Mouse (Mus musculus) ovary, postnatal 10 days (tissue): ENCODE results near the gene Acd.
A peak's percentile ranks its signal among the peaks of the same experiment; 100 is the strongest.

Source experiments
- DNase-seq: peaks from one replicate; pipeline ENCODE4 v3.0.0; 2022; ENCODE audit warnings: low spot score

Acd gene

DNA sequence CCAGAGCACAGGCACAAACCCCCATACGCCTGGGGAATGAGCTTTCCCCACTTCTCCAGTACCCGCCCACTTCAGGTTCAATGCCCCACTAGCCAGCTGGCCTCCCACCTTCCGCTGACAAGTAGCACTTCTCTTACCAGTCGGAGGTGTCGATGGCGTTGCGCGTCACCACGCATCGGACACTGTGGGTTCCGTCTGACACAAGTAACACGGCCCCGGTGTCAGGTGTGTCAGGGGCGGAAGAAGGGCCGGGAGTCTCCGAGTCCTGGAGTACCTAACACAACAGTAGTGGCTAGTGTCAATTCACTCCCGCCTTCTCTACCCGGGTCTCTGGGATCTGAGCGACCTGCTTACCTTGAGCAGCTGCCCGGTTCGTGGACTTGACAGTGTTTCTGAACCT is 336 bp downstream of the Acd start:
- DNase-seq: no peak

GRCm38 (mm10) chr8:105699488-105700215 is 1.2 kb downstream of the Acd start:
- no peak for DNase-seq

DNA sequence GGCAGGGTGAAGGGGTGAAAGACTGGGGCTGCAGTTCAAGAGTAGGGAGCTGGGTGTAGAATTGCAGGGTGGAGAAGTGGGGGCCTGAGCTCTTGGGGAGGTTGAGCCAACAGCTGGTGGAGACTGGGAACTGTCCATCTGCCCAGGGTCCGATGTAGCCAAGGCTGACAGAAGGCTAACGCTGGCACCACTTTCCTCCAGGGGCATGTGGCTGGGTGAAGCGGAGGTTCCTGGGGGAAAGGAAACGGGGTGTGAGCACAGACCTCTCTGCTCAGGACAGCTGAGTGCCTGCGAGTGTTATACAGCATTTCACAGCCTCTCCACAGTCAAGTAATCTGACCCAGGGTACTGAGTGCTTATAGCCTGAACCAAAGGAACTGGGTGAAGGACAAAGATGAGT is 2.2 kb downstream of the Acd start:
- no peak for DNase-seq

DNA sequence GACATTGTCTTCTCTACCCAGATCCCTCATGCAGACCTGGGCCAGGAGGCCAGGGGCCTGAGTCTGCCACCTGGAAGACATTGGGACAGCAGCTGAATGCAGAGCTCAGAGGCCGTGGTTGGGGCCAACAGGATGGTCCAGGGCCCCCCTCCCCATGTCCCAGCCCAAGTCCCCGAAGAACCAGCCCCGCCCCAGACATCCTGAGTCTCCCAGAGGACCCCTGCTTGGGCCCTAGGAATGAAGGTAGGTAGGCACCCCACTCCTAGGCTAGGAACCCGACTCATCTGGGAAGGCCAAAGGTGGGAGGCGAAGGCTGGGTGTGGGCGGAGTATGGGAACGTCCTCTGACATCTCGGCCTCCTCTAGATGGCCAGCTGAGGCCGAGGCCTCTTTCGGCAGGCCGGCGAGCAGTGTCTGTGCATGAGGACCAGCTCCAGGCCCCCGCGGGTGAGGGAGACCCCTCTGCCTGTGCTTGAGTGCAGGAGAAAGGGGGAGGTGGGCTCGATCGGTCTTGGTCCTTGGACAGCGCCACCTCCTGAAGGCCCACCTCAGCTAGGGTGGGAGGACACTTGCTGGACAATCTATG is 3.6 kb downstream of the Acd start:
- DNase-seq: no peak

GRCm38 (mm10) chr8:105695080-105695780 is 5.7 kb downstream of the Acd start:
- no peak for DNase-seq

DNA sequence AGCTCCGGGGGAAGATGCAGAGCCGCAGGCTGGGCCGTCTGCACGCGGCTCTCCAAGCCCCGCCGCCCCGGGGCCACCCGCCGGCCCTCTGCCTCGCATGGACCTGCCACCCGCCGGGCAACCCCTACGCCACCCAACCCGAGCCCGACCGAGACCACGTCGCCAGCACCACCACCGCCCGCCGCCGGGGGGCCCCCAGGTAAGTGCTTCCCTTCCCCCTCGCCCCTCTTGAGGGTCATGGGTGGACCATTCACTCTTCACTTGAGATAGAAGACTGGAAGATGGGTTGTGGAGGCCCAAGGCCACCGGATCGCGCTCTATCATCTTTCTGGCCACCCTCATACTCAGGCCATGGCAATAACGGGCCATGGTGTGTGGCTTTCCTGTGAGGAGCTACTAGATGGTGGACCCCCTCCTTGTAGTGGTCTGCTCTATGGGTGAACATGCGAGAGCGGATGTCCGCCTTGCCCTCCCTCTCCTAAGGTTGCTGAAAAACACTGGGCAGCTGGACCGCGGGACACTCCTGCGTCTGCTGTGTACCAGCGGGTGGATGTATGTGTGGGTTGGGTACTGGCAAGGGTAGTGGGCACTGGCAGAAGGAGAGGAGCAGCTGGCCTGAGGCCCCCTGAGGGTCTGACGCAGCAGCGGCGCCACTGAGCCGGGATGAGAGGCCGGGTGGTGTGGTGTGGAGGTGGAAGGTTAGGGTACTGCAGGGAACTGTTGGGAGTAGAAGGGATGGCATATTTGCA is 6.7 kb downstream of the Acd start:
- DNase-seq: no peak

- peak; percentile 54 for DNase-seq
These were observed 7.3 kb downstream of the Acd start for GRCm38 (mm10) chr8:105693648-105694047.

- DNase-seq: no peak
These were observed 8.3 kb downstream of the Acd start for GRCm38 (mm10) chr8:105692449-105693182.

- no peak for DNase-seq
These were observed 9.9 kb downstream of the Acd start for GRCm38 (mm10) chr8:105690978-105691377.

GRCm38 (mm10) chr8:105689983-105690360 is 10.9 kb downstream of the Acd start:
- no peak for DNase-seq

GRCm38 (mm10) chr8:105689256-105689982 is 11.5 kb downstream of the Acd start:
- no peak for DNase-seq

- DNase-seq: no peak
These were observed 12.6 kb downstream of the Acd start for GRCm38 (mm10) chr8:105688242-105688752.

GRCm38 (mm10) chr8:105687512-105687911 is 13.4 kb downstream of the Acd start:
- no peak for DNase-seq

- no peak for DNase-seq
These were observed 14.4 kb downstream of the Acd start for GRCm38 (mm10) chr8:105686551-105686950.

DNA sequence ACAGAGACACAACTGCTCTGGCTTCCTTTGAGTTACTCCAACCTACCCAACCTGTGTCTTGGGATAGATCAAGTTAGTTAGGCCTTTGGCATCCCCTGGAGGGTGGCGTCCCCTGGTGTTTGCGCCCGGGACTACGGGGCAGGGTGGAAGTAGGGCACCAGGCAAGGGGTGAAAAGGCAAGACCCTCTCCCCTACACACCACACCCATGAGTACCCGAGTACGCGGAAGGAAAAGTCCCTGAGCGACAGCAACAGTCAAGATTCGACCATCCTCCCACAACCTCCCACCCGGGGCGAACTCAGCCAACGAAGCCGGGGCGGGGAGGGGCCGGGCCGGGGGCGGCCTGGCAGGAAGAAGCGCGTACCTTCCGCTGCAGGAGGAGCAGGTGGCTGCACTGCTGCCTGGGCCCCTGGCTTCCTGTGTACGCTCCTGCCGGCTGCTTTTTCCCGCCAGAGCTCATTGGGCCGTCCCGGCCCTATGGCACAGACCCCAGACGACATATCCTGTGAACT is 15.1 kb downstream of the Acd start, which contains the start of gene Carmil2:
TSS of gene Carmil2 (plus strand) at position 479 of the 513 bp plus-strand sequence.
- DNase-seq: peak; percentile 45

DNA sequence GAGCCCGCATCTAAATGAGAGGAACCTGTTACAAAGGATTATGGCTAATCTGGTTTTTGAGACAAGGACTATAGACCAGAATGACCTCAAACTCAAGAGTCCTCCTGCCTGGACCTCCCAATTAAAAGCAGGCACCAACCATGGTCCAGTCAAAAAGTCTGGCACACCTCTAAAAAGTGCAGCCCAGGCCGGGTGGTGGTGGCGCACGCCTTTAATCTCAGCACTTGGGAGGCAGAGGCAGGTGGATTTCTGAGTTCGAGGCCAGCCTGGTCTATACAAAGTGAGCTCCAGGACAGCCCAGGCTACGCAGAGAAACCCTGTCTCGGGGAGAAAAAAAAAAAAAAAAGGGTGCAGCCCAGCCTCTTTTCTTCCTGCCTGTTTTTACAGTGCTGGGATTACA is 15.6 kb downstream of the Acd start:
- DNase-seq: no peak

- DNase-seq: no peak
These were observed 23.0 kb downstream of the Acd start for GRCm38 (mm10) chr8:105677891-105678290.

DNA sequence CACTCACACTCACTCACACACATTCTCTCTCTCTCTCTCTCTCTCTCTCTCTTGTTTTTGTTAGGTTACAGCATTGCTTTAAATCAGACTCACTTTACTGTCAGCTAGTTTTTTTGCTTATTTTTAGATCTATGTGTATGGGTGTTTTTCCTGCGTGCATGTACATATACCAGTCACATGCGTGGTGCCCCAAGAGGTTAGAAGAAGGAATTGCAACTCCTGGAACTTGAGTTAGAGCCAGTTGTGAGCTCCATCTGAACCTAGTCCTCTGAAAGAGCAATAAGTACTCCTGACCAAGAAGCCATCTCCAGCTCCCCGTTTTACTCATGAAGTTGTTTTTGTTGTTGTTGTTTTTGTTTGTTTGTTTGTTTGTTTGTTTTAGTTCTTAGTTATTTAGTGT is 39.7 kb downstream of the Acd start:
- DNase-seq: no peak

GRCm38 (mm10) chr8:105657641-105658040 is 43.3 kb downstream of the Acd start:
- no peak for DNase-seq

- DNase-seq: no peak
These were observed 52.0 kb downstream of the Acd start for GRCm38 (mm10) chr8:105648929-105649328.
